Mouse (Mus musculus) adrenal gland, postnatal 4 days (tissue): Measurements from ENCODE around the gene Mb21d2. TPM values are rescaled to one million over a fixed set of nuclear protein-coding genes. Genes with fewer than 3 reads are reported as not detected.
A peak's percentile ranks its signal among the peaks of the same experiment; 100 is the strongest.

Experiments
- DNase-seq, 2 experiments: peaks; one replicate each; pipeline ENCODE4 v3.0.0; 2021 to 2022; ENCODE audit warnings: low spot score in 2 of 2, mixed read lengths in 2 of 2
- long read RNA-seq, 2 experiments: library from polyadenylated mRNA; stranded (forward); transcript quantifications; one replicate each; pipeline ENCODE4 v2.0.0; 2021
- total RNA-seq, 2 experiments: library from RNA; stranded (reverse); gene quantifications; 2 replicates each; pipeline ENCODE4 v1.2.3; 2021

Mb21d2 gene
- total RNA-seq: 10 to 100 TPM; 16.5 to 19.3 TPM
- long read RNA-seq, experiment 1, transcript Mb21d2-201 (2 exons, 3,055 nt): major isoform, 5 of 7 reads
- long read RNA-seq, experiment 1, partial matches to known transcripts: 0 of 7 reads
- long read RNA-seq, experiment 1, other reads (novel, unspliced or antisense): 2 of 7 reads
- long read RNA-seq, experiment 2, transcript Mb21d2-201 (2 exons, 3,055 nt): major isoform, 18 of 25 reads
- long read RNA-seq, experiment 2, partial matches to known transcripts: 3 of 25 reads
- long read RNA-seq, experiment 2, other reads (novel, unspliced or antisense): 4 of 25 reads

DNA sequence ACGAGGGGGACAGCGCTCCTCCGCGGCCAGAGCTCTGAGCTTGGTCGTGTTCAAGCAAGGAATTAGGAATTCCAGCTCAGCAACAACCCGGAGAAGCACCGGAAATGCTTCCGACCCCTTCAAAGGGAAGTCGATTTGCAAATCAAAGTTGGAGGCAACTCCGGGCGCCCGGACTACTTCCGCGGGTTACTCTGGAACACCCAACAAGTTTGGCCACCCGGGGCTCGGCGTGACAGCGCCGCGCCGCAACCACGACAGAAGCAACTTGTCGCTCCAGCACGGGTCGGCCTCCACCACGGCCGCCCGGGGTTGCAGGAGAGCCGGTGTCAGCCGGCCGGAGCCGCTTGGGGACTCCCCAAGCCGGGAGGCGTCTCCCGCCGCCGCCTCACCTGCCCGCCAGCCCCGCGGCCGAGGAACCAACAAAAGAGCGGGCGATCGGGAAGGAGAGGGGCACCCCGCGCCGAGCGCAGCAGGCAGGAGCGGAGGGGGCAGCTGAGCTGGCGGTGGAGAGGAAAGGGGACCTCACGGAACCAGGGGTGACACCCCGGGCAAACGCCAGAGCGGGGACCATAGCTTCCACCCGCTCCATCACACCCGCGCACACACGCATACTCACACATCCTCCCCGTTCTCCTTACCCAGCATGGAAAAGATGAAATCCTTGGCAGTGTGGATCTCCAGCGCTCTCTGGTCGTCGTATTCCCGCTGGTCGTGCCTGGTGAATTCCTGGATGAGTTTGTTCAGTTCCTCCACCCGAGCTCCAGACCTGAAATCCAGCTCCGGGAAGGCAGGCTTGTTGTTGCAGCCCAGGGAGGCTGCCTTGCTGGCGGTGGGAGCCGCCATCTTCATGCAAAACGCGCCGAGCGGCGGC lies at the start of gene Mb21d2:
Mb21d2 (minus strand) TSS at position 859 of the 871 bp plus-strand sequence.
- peak; percentile 23 to 39 for DNase-seq

GRCm38 (mm10) chr16:28966236-28966635 lies 36.8 kb upstream of the Mb21d2 start:
- DNase-seq: no peak

- DNase-seq: no peak
These were observed 34.6 kb upstream of the Mb21d2 start for GRCm38 (mm10) chr16:28964048-28964447.

- DNase-seq: no peak
These were observed 33.5 kb upstream of the Mb21d2 start for GRCm38 (mm10) chr16:28962987-28963386.

DNA sequence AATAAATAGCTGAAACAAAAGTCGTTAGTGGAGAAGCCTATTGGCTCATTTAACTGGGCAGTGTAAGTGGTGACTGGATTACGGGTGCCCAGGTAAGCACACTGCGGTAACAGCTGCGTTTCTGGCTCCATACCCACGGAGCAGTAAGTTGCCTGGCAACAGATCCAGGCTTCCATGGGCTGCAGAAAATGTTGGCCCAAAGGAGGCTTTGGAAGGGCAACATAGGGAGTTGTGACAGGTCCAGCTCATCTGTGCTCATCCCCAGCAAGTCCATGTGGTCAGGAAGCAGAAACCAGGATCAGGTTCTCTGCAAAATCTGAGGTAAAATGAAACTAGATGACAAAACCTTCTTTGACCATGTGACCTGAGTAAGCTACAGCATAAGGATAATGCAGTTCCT lies 20.3 kb upstream of the Mb21d2 start:
- DNase-seq: no peak

DNA sequence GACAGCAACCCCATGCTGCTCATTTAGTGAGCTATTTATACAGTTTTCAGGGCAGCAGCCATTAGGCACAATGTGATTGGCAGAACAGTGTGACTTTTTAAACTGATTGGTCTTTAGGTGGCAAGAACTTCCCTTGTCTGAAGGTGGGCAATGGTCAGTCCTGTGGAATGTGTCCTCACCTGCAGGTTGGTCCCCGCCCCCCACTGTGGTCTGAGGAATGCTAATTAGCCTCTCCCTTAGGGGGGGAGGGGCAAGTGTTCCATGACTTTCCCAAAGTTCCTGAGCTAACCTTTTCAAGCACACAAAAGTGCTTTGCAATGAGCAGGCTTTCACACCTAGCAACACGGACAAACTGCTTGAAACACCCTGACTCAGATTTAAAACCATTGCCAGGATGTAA lies 13.8 kb upstream of the Mb21d2 start:
- DNase-seq: no peak

- DNase-seq: no peak
These were observed 6.8 kb upstream of the Mb21d2 start for GRCm38 (mm10) chr16:28936181-28936792.

DNA sequence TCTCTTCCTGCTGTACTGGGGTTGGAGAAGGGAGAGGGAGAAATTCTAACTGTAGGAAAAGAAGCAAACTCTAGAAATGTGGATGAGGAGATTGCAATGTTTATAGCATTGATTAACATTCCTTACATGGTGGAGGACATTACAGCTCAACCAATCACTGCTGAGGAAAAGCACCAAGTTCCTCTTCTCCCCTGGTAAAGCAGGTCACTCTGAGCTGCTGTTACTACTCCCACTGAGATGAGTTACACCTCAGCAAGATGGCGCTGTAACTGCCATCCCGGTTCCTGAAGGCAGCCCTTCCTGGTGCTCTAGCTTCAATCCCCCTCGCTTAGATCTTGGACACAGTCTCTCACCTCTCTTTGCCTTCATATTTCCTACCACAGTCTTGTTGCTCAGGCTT lies 6.2 kb upstream of the Mb21d2 start:
- no peak for DNase-seq

DNA sequence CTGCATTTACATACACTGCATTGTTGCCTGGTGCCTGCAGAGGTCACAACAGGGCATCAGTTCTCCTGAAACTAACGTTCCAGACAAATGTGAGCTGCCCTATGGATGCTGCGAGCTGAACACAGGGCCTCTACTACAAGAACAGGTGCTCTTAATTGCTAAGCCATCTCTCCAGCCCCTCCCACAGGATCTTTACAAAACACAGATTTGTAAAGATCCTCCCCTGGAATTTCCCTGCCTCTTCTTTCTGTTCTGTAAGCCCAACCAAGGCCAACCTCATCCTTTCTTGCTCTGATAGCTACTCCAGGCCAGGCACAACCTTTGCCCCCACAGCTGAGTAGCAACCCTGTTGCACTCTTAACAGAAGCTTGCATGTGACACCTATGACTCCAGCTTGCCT lies 1.7 kb upstream of the Mb21d2 start:
- no peak for DNase-seq

GRCm38 (mm10) chr16:28930426-28930825 lies 953 bp upstream of the Mb21d2 start:
- no peak for DNase-seq

DNA sequence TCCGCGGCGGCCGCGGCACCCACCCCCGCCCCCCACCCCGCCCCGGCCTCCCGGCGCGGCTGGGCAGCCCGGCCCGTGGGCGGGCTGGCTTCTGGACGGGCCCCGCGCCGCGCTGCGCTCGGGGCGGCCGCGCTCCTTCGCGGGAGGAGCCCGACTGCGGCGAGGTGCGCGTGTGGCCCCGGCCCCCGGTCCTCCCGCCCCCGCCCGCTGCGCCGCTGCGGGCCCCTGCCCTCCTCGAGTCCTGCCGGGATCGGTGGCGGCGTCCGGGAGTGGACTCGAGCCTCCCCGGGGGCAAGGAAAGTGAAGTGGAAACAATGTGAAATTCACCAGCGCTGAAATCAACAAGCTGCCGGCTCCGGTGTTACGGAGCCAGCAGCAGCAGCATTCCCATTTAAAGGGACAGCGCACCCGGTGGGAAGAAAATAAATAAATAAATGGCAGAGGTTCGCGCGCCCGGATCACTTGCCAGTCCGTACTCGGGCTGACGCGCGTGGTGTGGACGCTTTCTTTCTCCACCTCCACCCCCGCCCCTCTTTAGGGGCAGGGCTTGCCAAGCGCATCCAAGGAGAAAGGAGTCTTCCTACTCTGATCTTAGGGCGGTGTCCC lies 316 bp upstream of the Mb21d2 start:
- peak; percentile 22 to 27 for DNase-seq

DNA sequence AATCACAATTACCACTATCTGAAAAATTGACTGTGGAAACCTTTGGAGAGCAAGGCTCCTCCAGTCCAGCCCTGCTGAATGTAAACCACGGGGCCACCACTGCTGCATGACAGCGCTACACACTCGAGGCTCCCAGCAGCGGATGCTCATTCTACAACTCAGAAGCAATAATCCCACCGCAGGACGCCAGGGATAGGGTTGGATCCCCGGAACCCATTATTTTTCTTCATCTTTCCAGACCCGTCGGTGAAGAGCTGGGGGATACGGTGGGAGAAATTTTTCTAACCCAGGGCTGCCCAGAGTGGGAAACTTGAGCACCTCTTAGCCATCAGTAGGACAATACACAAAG lies 1.0 kb downstream of the Mb21d2 start:
- DNase-seq: peak; percentile 8 to 9

- DNase-seq: no peak
These were observed 2.1 kb downstream of the Mb21d2 start for GRCm38 (mm10) chr16:28927381-28927780.

DNA sequence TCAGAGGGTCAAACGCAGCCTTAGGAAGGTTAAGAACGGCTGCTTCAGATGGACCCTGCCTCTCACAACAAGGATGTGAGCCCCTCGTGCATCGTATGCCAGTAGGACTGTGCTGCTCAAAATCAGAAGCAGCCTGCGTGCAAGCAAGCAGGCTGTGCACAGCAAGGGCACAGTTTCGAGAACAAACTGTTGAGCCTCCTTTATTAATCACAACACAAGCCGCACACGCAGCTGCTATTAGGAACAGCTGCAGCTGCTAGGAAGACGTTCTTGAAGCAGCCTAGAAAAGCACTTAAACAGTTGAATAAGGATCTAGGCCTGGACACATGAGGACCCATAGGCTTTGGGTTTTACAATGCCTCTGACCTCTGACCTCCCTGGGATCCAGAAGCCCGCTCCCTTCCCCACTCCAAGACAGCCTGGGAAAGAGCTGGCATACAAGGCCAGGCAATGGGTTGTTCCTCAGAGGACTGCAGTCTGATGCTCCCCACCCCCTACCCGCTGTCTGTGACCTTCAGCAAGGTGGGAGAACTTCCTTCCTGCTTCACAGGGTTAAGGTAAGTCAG lies 10.1 kb downstream of the Mb21d2 start:
- DNase-seq: no peak

DNA sequence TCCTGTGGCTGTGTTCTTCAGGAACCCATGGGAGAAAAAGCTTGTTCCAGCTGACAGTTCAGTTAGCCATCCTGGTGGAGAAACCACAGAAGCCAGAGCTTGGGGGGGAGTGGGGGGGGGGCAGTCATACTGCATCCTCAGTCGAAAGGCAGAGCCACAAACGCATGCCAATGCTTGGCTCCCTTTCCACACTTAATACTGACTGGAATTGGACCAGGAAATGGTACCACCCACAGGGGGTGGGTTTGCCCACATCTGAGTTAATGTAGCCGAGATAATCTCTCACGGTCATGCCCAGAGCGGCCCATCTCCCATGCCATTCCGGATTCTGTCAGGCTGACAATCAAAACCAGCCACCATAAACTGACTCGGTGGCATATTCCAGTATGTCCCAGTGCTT lies 14.1 kb downstream of the Mb21d2 start:
- DNase-seq: no peak

DNA sequence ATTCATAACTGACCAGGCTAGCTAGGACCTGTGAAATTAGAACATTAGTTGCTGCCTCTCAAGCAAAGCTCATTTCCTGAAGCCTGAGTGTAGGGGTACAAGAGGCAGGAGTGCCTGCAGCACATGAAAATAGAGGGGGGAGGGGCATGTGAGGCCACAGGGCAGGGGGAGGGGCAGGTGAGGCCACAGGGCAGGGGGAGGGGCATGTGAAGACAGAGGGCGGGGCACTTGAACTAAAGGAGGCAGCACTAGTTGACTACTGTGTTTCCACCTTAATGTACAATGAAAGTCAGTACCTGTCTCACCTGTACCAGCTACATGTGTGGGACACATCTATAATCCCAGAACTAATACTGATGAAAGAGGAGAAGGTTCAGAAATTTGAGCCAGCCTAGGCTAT lies 14.8 kb downstream of the Mb21d2 start:
- DNase-seq: no peak

GRCm38 (mm10) chr16:28911414-28912050 lies 17.9 kb downstream of the Mb21d2 start:
- no peak for DNase-seq

GRCm38 (mm10) chr16:28906370-28907275 lies 22.9 kb downstream of the Mb21d2 start:
- no peak for DNase-seq

GRCm38 (mm10) chr16:28905567-28906289 lies 23.7 kb downstream of the Mb21d2 start:
- no peak for DNase-seq
